Mouse (Mus musculus) hindbrain, embryonic 10.5 days (tissue): ENCODE data around the gene Fbln5. TPM values are rescaled to one million over a fixed set of nuclear protein-coding genes. Genes with fewer than 3 reads are reported as not detected.

Experiments used
- DNase-seq: peaks from one replicate; pipeline ENCODE4 v3.0.0-alpha.2; 2017; ENCODE audit warnings: low spot score
- H3K27ac ChIP-seq: fragments of 300-500 bp; sonication (generic); 2 replicates; pipeline ENCODE4 v1.5.1; 2016; ENCODE audit warnings: mild to moderate bottlenecking, moderate library complexity
- H3K27me3 ChIP-seq: fragments of 300-500 bp; sonication (generic); 2 replicates; pipeline ENCODE4 v1.6.1; 2016; ENCODE audit warnings: mild to moderate bottlenecking; ENCODE audit not compliant: poor library complexity, insufficient read depth, severe bottlenecking
- H3K36me3 ChIP-seq: fragments of 300-500 bp; sonication (generic); 2 replicates; pipeline ENCODE4 v1.6.1; 2016; ENCODE audit warnings: mild to moderate bottlenecking, moderate library complexity
- H3K4me1 ChIP-seq: fragments of 300-500 bp; sonication (generic); replicated peaks from 2 replicates; pipeline ENCODE4 v1.6.1; 2016; ENCODE audit warnings: mild to moderate bottlenecking
- H3K4me3 ChIP-seq: fragments of 300-500 bp; sonication (generic); 2 replicates; pipeline ENCODE4 v1.5.1; 2016; ENCODE audit warnings: mild to moderate bottlenecking, moderate library complexity
- H3K9me3 ChIP-seq: fragments of 300-500 bp; sonication (generic); 2 replicates; pipeline ENCODE4 v1.6.1; 2016; ENCODE audit warnings: mild to moderate bottlenecking, moderate library complexity
- WGBS: fragments of 180-500 bp; shearing (Covaris S2); methylation state at CpG from one replicate; pipeline ENCODE4 v1.1.7; 2016; 5-methylcytosine and 5-hydroxymethylcytosine counted together
- polyA plus RNA-seq: library from polyadenylated mRNA; unstranded; fragments of >200 nt; fragmentation: Nextera tagmentation; extraction: Ambion mirVana; gene quantifications from 2 replicates; pipeline ENCODE4 v1.2.1, GENCODE M21; 2016

Gene Fbln5
- polyA plus RNA-seq, 1 experiment from 2014 or later, result 13.4 TPM

GRCm38 (mm10) chr12:101831221-101831620, 12.4 kb upstream of the Fbln5 start:
- Histone ChIP-seq H3K4me1 (no peaks in the 10 kb centered on the region; the same call in 1 of the 2 replicates), H3K4me3 (no peak overlapping the region), H3K9me3 (no peaks in the 10 kb centered on the region), H3K36me3 (peaks cover 19% of the 10 kb centered on the region), H3K27me3 (no peaks in the 10 kb centered on the region), H3K27ac (peak overlapping the region; percentile 16; the same call in 1 of the 2 replicates)
- WGBS, result 74% methylated on average over 4 of the region's 4 CpGs
- DNase-seq, result no peak

- H3K4me1 ChIP-seq, result peaks cover 15% of the 10 kb centered on the region
- H3K27me3 ChIP-seq, result peaks cover 25% of the 10 kb centered on the region
- no peaks in the 10 kb centered on the region for H3K36me3 ChIP-seq
- H3K27ac ChIP-seq, result no peak overlapping the region
- H3K4me3 ChIP-seq, result no peak overlapping the region
- 88% methylated on average over 4 of the region's 4 CpGs for WGBS
- no peak for DNase-seq
- H3K9me3 ChIP-seq, result no peaks in the 10 kb centered on the region
These were observed 4.3 kb upstream of the Fbln5 start for GRCm38 (mm10) chr12:101823161-101823560.

- 38% methylated on average over 3 of the region's 3 CpGs for WGBS
- no peak for DNase-seq
- H3K27me3 ChIP-seq, result peaks cover 39% of the 10 kb centered on the region
- H3K36me3 ChIP-seq, result no peaks in the 10 kb centered on the region
- no peak overlapping the region for H3K4me3 ChIP-seq
- peaks cover 15% of the 10 kb centered on the region for H3K4me1 ChIP-seq
- no peak overlapping the region for H3K27ac ChIP-seq
- H3K9me3 ChIP-seq, result no peaks in the 10 kb centered on the region
These were observed 2.7 kb upstream of the Fbln5 start for GRCm38 (mm10) chr12:101821596-101821995.

- Histone ChIP-seq H3K27ac (no peak overlapping the region; the same call in 1 of the 2 replicates), H3K4me1 (peaks cover 15% of the 10 kb centered on the region), H3K36me3 (no peaks in the 10 kb centered on the region), H3K9me3 (no peaks in the 10 kb centered on the region), H3K27me3 (peaks cover 41% of the 10 kb centered on the region), H3K4me3 (peak overlapping the region; percentile 63)
- DNase-seq, result no peak
- 45% methylated on average over 9 of the region's 9 CpGs for WGBS
These were observed 715 bp upstream of the Fbln5 start for GRCm38 (mm10) chr12:101819570-101819969.

GRCm38 (mm10) chr12:101818246-101818607, 628 bp downstream of the Fbln5 start:
- 35% methylated on average over 11 of the region's 11 CpGs for WGBS
- H3K9me3 ChIP-seq, result no peaks in the 10 kb centered on the region
- peaks cover 41% of the 10 kb centered on the region for H3K27me3 ChIP-seq
- H3K4me3 ChIP-seq, result peak overlapping the region; percentile 63
- H3K4me1 ChIP-seq, result peaks cover 15% of the 10 kb centered on the region
- H3K36me3 ChIP-seq, result no peaks in the 10 kb centered on the region
- no peak for DNase-seq
- H3K27ac ChIP-seq, result no peak overlapping the region

- Histone ChIP-seq H3K36me3 (no peaks in the 10 kb centered on the region), H3K27ac (no peak overlapping the region), H3K4me1 (peaks cover 15% of the 10 kb centered on the region), H3K27me3 (peaks cover 41% of the 10 kb centered on the region), H3K9me3 (no peaks in the 10 kb centered on the region), H3K4me3 (no peak overlapping the region)
- WGBS, result 42% methylated on average over 5 of the region's 5 CpGs
- DNase-seq, result peak; percentile 23
These were observed 2.0 kb downstream of the Fbln5 start for GRCm38 (mm10) chr12:101816810-101817209.

- Histone ChIP-seq H3K4me1 (peaks cover 15% of the 10 kb centered on the region), H3K4me3 (no peak overlapping the region), H3K36me3 (no peaks in the 10 kb centered on the region), H3K27ac (no peak overlapping the region), H3K9me3 (no peaks in the 10 kb centered on the region), H3K27me3 (peaks cover 36% of the 10 kb centered on the region)
- WGBS, result 80% methylated on average over 6 of the region's 6 CpGs
- no peak for DNase-seq
These were observed 3.1 kb downstream of the Fbln5 start for GRCm38 (mm10) chr12:101815796-101816195.

GRCm38 (mm10) chr12:101814423-101814822, 4.4 kb downstream of the Fbln5 start:
- no peak for DNase-seq
- peaks cover 10% of the 10 kb centered on the region for H3K4me1 ChIP-seq
- 80% methylated on average over 2 of the region's 2 CpGs for WGBS
- H3K9me3 ChIP-seq, result no peaks in the 10 kb centered on the region
- no peaks in the 10 kb centered on the region for H3K36me3 ChIP-seq
- peaks cover 22% of the 10 kb centered on the region for H3K27me3 ChIP-seq
- H3K4me3 ChIP-seq, result no peak overlapping the region
- no peak overlapping the region for H3K27ac ChIP-seq

- Histone ChIP-seq H3K27me3 (no peaks in the 10 kb centered on the region), H3K9me3 (no peaks in the 10 kb centered on the region), H3K36me3 (no peaks in the 10 kb centered on the region), H3K27ac (no peak overlapping the region), H3K4me1 (no peaks in the 10 kb centered on the region), H3K4me3 (no peak overlapping the region)
- DNase-seq, result no peak
- 67% methylated on average over 6 of the region's 6 CpGs for WGBS
These were observed 7.7 kb downstream of the Fbln5 start for GRCm38 (mm10) chr12:101811181-101811580.

GRCm38 (mm10) chr12:101810515-101810914, 8.3 kb downstream of the Fbln5 start:
- Histone ChIP-seq H3K4me3 (no peak overlapping the region), H3K36me3 (no peaks in the 10 kb centered on the region), H3K27ac (no peak overlapping the region), H3K27me3 (no peaks in the 10 kb centered on the region), H3K9me3 (no peaks in the 10 kb centered on the region), H3K4me1 (no peaks in the 10 kb centered on the region)
- WGBS, result 71% methylated on average over 2 of the region's 2 CpGs
- DNase-seq, result no peak

- H3K9me3 ChIP-seq, result no peaks in the 10 kb centered on the region
- WGBS, result 80% methylated on average over 2 of the region's 2 CpGs
- no peaks in the 10 kb centered on the region for H3K4me1 ChIP-seq
These were observed 11.5 kb downstream of the Fbln5 start for GRCm38 (mm10) chr12:101807400-101807799.

GRCm38 (mm10) chr12:101802445-101802844, 16.4 kb downstream of the Fbln5 start:
- no peak for DNase-seq
- Histone ChIP-seq H3K9me3 (no peaks in the 10 kb centered on the region), H3K27me3 (no peaks in the 10 kb centered on the region), H3K4me3 (no peak overlapping the region), H3K27ac (no peak overlapping the region), H3K36me3 (no peaks in the 10 kb centered on the region), H3K4me1 (no peaks in the 10 kb centered on the region)
- 79% methylated on average over 3 of the region's 3 CpGs for WGBS

More at GRCm38 (mm10) chr12:101807400-101807799, 11.5 kb downstream of the Fbln5 start:
- Histone ChIP-seq H3K27me3 (no peaks in the 10 kb centered on the region), H3K36me3 (no peaks in the 10 kb centered on the region), H3K27ac (no peak overlapping the region), H3K4me3 (no peak overlapping the region)
- DNase-seq, result no peak

- WGBS, result 82% methylated on average over 5 of the region's 5 CpGs
These were observed 17.1 kb downstream of the Fbln5 start for GRCm38 (mm10) chr12:101801744-101802143.

GRCm38 (mm10) chr12:101801051-101801450, 17.8 kb downstream of the Fbln5 start:
- WGBS, result 85% methylated on average over 3 of the region's 3 CpGs
- Histone ChIP-seq H3K4me1 (no peaks in the 10 kb centered on the region), H3K36me3 (no peaks in the 10 kb centered on the region), H3K9me3 (no peaks in the 10 kb centered on the region), H3K4me3 (no peak overlapping the region), H3K27me3 (no peaks in the 10 kb centered on the region), H3K27ac (no peak overlapping the region)
- DNase-seq, result no peak

More at GRCm38 (mm10) chr12:101801744-101802143, 17.1 kb downstream of the Fbln5 start:
- Histone ChIP-seq H3K27ac (no peak overlapping the region), H3K4me3 (no peak overlapping the region), H3K27me3 (no peaks in the 10 kb centered on the region), H3K4me1 (no peaks in the 10 kb centered on the region), H3K9me3 (no peaks in the 10 kb centered on the region), H3K36me3 (no peaks in the 10 kb centered on the region)
- DNase-seq, result no peak
